Mouse (Mus musculus) CH12.LX (cell line): ENCODE measurements at regions not wholly inside any gene's neighbourhood (a gene's known extent, or its start where the extent isn't known, plus 50 kb on each side); places are given as distances from the start of the nearest gene placed in this dataset.

Experiments used
- MYC ChIP-seq: IDR thresholded peaks from 2 replicates; pipeline ENCODE4 v1.6.1; 2011; ENCODE audit warnings: low read depth, mild to moderate bottlenecking, improper control_type of control experiment, low read length
- POLR2A ChIP-seq: IDR thresholded peaks from 2 replicates; pipeline ENCODE4 v1.6.1; 2011; ENCODE audit warnings: low read depth, mild to moderate bottlenecking, improper control_type of control experiment, low read length

DNA sequence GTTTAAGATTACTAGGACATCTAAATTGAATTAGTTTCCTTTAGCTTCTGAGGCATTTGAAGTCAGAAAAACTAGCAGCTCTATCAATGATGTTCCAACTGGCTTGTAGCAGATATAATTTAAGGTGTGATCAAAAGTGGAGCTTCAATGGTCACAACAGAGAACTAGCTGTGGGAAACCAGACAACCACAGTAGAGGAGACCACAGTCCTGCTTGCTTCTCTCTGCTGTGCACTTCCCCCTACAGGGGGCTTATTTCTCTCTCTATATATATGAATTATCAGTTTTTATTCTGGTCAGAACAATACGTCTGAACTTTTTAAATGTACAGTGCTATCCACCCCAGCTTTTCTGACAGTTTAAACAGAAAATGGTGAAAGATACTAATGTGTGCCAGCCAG lies 57.6 kb upstream of the Gnaq start:
- TF ChIP-seq POLR2A (no peak), MYC (no peak)
